Mouse (Mus musculus): Measurements from ENCODE around the gene 5330417H12Rik. TPM values are rescaled to one million over a fixed set of nuclear protein-coding genes. Genes with fewer than 3 reads are reported as not detected.

The 5330417H12Rik gene
- polyA plus RNA-seq, 1 experiment from 2014 or later = not detected

DNA sequence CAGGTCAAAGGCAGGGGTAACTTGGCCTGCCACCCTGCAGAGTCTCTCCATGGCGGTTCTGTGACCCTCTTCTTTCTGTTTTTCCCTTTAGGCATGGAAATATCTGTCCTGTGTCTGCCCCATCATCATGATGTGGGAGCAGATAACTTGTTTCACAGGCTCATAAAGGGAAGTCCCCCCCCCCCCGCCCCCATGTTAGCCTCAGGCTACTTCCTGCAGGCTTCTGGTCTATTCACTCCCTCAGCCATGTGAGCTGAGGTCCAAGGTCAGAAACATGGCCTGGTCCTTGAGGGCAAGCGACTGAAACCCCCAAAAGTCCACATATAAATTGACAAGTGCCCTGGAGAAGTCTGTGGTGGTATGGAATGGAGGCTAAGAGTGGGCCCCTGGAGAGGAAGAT, 4.8 kb downstream of the 5330417H12Rik start:
- H3K4me1 ChIP-seq = no peaks in the 10 kb centered on the region
- no peaks in the 10 kb centered on the region for H3K9me3 ChIP-seq (replicated peaks)
- no peaks in the 10 kb centered on the region for H3K27me3 ChIP-seq (replicated peaks)
- H3K27ac ChIP-seq (replicated peaks) = no peak overlapping the region
- WGBS = 83% methylated on average over 3 of the region's 3 CpGs
- H3K4me2 ChIP-seq = no peak overlapping the region
- H3K4me3 ChIP-seq (replicated peaks) = no peak overlapping the region
- H3K36me3 ChIP-seq = no peaks in the 10 kb centered on the region
- ATAC-seq (ENCODE audit: low FRiP score) = no peak
- H3K9ac ChIP-seq (replicated peaks) = no peak overlapping the region

DNA sequence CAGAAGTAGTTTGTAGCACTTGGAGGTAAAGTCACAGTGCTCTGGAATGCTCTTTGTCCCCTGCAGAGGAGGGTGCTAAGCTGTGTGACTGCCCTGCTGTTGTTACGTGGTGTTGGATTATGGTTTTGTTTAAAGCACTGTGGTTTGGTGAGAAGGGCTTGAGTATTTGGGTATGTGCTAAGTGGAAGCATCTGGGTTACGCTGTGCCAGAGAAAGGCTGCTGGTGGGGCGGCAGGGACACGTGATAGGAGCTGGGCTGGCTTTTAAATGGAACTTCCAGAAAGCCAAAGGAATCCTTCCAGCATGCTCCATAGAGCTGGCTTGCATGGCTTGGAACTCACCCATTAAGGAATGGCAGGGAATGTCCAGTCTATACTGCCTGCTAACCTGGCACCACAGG, 5.7 kb downstream of the 5330417H12Rik start:
- H3K27me3 ChIP-seq (replicated peaks) = no peaks in the 10 kb centered on the region
- H3K36me3 ChIP-seq = no peaks in the 10 kb centered on the region
- no peak overlapping the region for H3K4me2 ChIP-seq
- no peaks in the 10 kb centered on the region for H3K9me3 ChIP-seq (replicated peaks)
- no peak overlapping the region for H3K4me3 ChIP-seq (replicated peaks)
- no peak overlapping the region for H3K27ac ChIP-seq (replicated peaks)
- no peak for ATAC-seq (ENCODE audit: low FRiP score)
- no peaks in the 10 kb centered on the region for H3K4me1 ChIP-seq
- no peak overlapping the region for H3K9ac ChIP-seq (replicated peaks)
- 76% methylated on average over 4 of the region's 4 CpGs for WGBS

DNA sequence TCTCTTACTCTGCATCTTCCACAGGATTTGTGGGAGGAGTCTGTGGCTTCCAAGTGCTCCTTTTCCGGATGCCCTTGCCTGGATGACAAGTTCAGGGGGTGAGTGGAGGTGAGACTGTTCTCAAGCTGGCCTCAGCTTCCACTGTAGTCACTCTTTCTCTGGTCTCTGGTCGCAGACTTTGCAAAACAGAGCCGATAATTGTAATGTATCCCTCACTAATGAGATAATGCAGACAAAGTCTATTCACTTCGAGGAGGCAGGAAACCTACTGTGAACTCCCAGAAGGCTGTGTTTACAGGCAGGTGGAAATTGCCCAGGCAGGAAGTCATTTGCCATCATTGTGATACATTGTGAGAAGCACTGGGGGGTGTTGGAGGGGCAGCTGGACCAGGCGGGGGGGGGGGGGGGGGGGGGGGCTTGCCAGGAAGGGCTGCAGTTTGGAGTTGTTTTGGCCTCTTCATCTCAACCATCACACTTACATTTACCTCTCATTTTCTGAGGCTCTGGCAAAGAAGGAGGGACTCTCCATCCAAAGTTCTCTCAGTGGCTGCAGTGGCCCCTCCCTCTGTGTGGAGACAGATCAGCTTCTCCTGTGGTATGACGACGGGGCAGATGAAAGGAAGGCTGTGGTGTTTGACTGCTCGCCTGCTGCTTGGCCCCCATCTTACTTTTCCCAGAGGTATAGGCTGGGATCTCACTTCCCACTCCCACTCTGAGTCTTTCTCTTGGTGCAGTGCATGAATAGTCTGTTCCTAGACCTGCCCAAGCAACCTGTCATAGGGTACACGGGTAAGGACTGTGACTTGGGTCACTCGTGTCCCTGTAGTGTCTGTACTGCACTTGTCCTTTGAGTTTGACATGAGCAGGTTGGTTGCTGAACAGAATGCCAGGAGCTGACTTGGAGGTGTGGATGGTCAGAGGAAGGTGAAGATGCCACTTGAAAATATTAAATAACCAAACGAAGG, 6.7 kb downstream of the 5330417H12Rik start:
- no peaks in the 10 kb centered on the region for H3K9me3 ChIP-seq (replicated peaks)
- H3K4me2 ChIP-seq = no peak overlapping the region
- no peaks in the 10 kb centered on the region for H3K4me1 ChIP-seq
- no peaks in the 10 kb centered on the region for H3K27me3 ChIP-seq (replicated peaks)
- no peak overlapping the region for H3K27ac ChIP-seq (replicated peaks)
- H3K4me3 ChIP-seq (replicated peaks) = no peak overlapping the region
- WGBS = 32% methylated on average over 10 of the region's 11 CpGs
- H3K9ac ChIP-seq (replicated peaks) = no peak overlapping the region
- ATAC-seq (ENCODE audit: low FRiP score) = no peak
- no peaks in the 10 kb centered on the region for H3K36me3 ChIP-seq

DNA sequence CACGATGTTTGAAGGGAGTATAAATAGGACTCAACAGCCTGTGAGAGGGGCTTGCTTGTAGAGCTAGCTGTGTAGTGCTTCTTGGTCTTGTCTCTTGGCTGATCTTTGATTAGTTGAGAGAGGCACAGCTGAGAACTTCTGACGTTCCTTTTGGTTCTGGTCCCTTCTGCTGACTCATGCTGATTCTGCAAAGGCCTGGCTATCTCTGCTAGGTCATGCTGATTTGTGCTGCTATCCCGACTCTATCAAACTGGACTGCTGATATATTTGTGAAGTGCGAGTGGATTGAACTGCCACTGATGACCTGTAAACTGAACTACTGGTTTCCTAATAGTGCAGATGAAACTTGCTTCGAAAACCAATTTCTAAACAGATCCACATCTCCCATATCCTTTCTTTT, 14.1 kb downstream of the 5330417H12Rik start:
- Histone ChIP-seq H3K4me2 (no peak overlapping the region), H3K9me3 (replicated peaks) (no peaks in the 10 kb centered on the region), H3K27me3 (replicated peaks) (no peaks in the 10 kb centered on the region), H3K36me3 (no peaks in the 10 kb centered on the region), H3K9ac (replicated peaks) (no peak overlapping the region), H3K4me1 (no peaks in the 10 kb centered on the region), H3K4me3 (replicated peaks) (no peak overlapping the region), H3K27ac (replicated peaks) (no peak overlapping the region)
- WGBS = 89% methylated on average over 5 of the region's 5 CpGs
- ATAC-seq (ENCODE audit: low FRiP score) = no peak

DNA sequence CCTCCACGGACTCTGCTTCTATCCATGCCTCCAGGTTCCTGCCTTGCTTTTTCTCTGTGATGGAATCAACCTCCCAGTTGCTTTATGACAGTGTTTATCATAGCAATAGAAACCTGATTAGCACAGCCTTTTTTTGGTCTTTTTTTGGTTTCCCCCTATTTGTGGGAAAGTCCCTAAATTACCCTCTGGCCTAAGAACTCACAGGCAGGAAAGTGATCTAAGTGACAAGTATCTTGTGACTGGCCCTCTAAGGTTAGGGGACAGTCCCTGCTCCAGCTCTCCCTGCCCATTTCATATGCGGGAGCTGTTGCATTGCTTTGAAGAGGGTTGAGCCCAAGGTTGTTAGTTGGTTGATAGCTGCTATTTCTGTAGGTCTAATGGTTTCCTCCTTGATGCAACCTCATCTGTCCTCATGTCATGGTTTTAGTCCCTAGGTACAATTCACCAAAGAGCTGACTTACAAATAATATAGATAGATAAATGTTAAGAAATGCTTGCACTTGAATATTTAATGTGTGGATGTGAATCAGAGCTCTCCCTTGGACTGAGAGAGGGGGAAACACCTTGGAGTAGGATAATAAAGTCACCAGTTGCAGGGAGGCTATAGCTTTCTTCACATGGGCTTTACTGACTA, 15.2 kb downstream of the 5330417H12Rik start:
- H3K4me1 ChIP-seq = no peaks in the 10 kb centered on the region
- WGBS = 87% methylated on average over 2 of the region's 2 CpGs
- H3K36me3 ChIP-seq = no peaks in the 10 kb centered on the region
- H3K4me2 ChIP-seq = no peak overlapping the region
- ATAC-seq (ENCODE audit: low FRiP score) = no peak
- no peak overlapping the region for H3K4me3 ChIP-seq (replicated peaks)
- H3K9me3 ChIP-seq (replicated peaks) = no peaks in the 10 kb centered on the region
- H3K9ac ChIP-seq (replicated peaks) = no peak overlapping the region
- no peaks in the 10 kb centered on the region for H3K27me3 ChIP-seq (replicated peaks)
- no peak overlapping the region for H3K27ac ChIP-seq (replicated peaks)

DNA sequence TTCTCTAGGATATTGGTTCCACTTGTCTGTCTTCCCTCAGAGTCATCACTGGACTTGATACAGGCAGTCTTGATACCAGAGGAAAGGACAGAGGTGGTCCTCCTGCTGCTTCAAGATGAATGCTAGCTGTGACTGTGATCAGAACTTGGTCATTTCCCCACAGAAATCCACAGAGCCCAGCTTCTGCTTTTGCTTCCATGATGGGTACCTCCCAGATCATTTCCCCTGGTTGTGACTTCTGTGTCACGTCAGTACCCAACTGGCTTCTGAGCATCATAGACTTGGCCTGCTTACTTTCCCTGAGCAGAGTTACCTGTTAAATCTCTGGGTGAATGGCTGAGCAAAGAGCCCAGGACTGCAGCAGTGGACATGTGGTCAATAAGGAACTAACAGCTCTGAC, 17.2 kb downstream of the 5330417H12Rik start:
- H3K27me3 ChIP-seq (replicated peaks) = no peaks in the 10 kb centered on the region
- 94% methylated on average over 1 of the region's 1 CpGs for WGBS
- H3K9ac ChIP-seq (replicated peaks) = no peak overlapping the region
- no peak overlapping the region for H3K4me2 ChIP-seq
- H3K4me1 ChIP-seq = no peaks in the 10 kb centered on the region
- ATAC-seq (ENCODE audit: low FRiP score) = no peak
- no peak overlapping the region for H3K27ac ChIP-seq (replicated peaks)
- no peaks in the 10 kb centered on the region for H3K9me3 ChIP-seq (replicated peaks)
- no peaks in the 10 kb centered on the region for H3K36me3 ChIP-seq
- H3K4me3 ChIP-seq (replicated peaks) = no peak overlapping the region

DNA sequence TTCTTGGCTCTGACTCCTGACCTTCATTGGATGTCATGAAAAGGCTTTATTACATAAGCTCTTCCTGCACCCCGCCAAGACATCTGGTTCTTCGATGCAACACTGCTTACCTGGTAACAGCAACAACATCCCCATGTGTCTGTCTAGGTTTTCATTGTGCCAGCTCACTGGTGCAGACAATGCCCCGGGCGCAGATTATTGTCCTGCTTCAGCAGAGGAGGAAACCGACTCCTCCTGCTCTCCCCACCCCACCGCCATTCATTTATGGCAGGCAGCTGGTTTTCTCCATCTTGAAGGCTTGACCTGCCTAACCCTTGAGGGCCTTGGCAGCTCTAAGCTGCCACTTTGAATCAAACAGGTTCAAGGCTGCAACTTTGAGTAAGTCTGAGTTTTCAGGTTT, 22.0 kb downstream of the 5330417H12Rik start:
- Histone ChIP-seq H3K27ac (replicated peaks) (no peak overlapping the region), H3K27me3 (replicated peaks) (no peaks in the 10 kb centered on the region), H3K4me3 (replicated peaks) (no peak overlapping the region), H3K36me3 (no peaks in the 10 kb centered on the region), H3K4me1 (no peaks in the 10 kb centered on the region), H3K4me2 (no peak overlapping the region), H3K9ac (replicated peaks) (no peak overlapping the region), H3K9me3 (replicated peaks) (no peaks in the 10 kb centered on the region)
- WGBS = 60% methylated on average over 6 of the region's 6 CpGs
- ATAC-seq (ENCODE audit: low FRiP score) = no peak

DNA sequence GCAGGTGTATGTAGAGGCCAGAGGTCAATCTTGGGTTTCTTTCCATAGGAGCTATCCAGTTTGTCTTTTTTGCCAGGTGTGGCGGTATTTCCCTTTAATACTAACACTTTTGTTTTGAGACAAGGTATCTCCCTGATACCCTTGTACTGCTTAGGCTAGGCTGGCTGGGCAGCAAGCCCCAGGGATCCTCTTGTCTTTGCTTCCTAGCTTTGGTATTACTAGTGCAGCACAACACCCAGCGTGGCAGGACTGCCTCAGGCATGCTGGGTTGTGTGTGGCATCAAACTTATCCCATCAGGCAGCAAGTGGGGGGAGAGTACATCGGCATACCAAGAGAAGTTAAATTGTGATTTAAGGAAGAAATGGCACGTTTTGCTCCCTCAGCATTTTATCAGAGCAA, 22.5 kb downstream of the 5330417H12Rik start:
- H3K9me3 ChIP-seq (replicated peaks) = no peaks in the 10 kb centered on the region
- no peak overlapping the region for H3K4me2 ChIP-seq
- 87% methylated on average over 4 of the region's 4 CpGs for WGBS
- no peaks in the 10 kb centered on the region for H3K4me1 ChIP-seq
- ATAC-seq (ENCODE audit: low FRiP score) = no peak
- H3K4me3 ChIP-seq (replicated peaks) = no peak overlapping the region
- no peak overlapping the region for H3K27ac ChIP-seq (replicated peaks)
- no peaks in the 10 kb centered on the region for H3K36me3 ChIP-seq
- no peak overlapping the region for H3K9ac ChIP-seq (replicated peaks)
- H3K27me3 ChIP-seq (replicated peaks) = no peaks in the 10 kb centered on the region

DNA sequence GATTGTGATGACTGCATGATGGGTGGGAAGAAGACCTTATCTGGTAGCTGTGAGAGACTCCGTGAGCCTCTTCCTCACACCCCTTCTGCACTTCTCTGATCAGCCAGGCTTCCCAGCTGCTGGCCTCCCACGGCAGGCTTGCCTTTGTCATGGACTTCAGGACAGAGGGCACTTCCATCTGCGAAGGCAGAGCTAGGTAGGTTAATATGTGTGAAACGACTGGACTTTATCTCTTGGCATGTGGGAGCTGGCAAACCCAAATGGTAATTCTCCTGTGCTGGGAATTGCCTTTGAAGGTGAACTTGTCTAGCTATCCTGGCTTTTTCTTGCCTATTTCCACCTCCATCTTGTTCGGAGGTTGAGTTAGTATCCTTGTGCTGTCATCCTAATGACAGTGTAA, 24.3 kb downstream of the 5330417H12Rik start:
- H3K4me1 ChIP-seq = no peaks in the 10 kb centered on the region; the same call in 1 of the 2 replicates
- WGBS = 83% methylated on average over 5 of the region's 5 CpGs
- no peaks in the 10 kb centered on the region for H3K9me3 ChIP-seq (replicated peaks)
- peaks cover 5% of the 10 kb centered on the region; the same call in 1 of the 2 replicates for H3K27me3 ChIP-seq (replicated peaks)
- no peak overlapping the region for H3K4me3 ChIP-seq (replicated peaks)
- H3K27ac ChIP-seq (replicated peaks) = no peak overlapping the region
- H3K9ac ChIP-seq (replicated peaks) = no peak overlapping the region
- H3K4me2 ChIP-seq = no peak overlapping the region
- ATAC-seq (ENCODE audit: low FRiP score) = no peak
- no peaks in the 10 kb centered on the region for H3K36me3 ChIP-seq

DNA sequence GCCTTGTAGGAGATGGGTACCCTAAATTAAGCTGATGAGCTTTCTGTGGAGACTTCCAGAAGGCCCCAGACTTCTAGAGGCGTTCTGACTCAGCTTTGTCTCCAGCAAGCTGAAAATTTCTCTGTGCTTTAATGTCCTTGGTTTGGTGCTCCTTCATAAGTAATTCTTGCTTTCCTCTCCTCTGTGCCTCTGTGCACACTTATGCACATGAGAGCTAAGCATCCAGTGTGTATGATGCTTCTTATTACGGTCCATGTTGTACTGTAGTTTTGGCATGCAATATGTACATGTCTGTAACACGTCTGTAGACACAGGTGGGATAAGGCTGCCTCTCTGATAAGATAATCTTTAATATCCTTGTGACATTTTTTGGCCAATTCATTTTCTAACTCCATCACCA, 27.0 kb downstream of the 5330417H12Rik start:
- H3K36me3 ChIP-seq = no peaks in the 10 kb centered on the region
- WGBS = 90% methylated on average over 3 of the region's 3 CpGs
- no peak overlapping the region for H3K4me3 ChIP-seq (replicated peaks)
- peaks cover 10% of the 10 kb centered on the region for H3K4me1 ChIP-seq
- H3K27ac ChIP-seq (replicated peaks) = no peak overlapping the region
- H3K9ac ChIP-seq (replicated peaks) = no peak overlapping the region
- no peak overlapping the region for H3K4me2 ChIP-seq
- ATAC-seq (ENCODE audit: low FRiP score) = no peak
- no peaks in the 10 kb centered on the region for H3K9me3 ChIP-seq (replicated peaks)
- peaks cover 5% of the 10 kb centered on the region; the same call in 1 of the 2 replicates for H3K27me3 ChIP-seq (replicated peaks)

DNA sequence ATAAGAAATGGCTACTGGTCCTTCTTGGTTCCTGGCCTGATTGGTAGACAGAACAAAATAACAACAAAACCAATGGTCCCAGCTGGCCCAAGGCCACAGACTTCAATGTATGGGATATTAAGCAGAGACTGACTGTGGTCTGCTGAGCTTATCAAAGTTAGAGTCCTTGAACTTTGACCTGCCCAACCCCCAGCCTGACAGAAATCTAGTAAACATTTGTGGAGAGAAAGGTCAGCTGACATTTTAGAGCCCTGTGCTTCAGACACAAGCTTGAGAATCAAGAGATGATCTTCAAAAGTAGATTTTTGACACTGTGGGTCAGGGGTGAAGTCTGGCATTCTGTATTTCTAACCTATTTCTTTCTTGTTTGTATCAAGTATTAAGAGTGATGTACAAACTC, 28.2 kb downstream of the 5330417H12Rik start:
- H3K4me1 ChIP-seq = peaks cover 14% of the 10 kb centered on the region
- no peaks in the 10 kb centered on the region for H3K36me3 ChIP-seq
- no peak overlapping the region for H3K9ac ChIP-seq (replicated peaks)
- H3K4me3 ChIP-seq (replicated peaks) = no peak overlapping the region
- ATAC-seq (ENCODE audit: low FRiP score) = no peak
- no peak overlapping the region for H3K27ac ChIP-seq (replicated peaks)
- H3K27me3 ChIP-seq (replicated peaks) = peaks cover 5% of the 10 kb centered on the region; the same call in 1 of the 2 replicates
- no peak overlapping the region for H3K4me2 ChIP-seq
- no peaks in the 10 kb centered on the region for H3K9me3 ChIP-seq (replicated peaks)

DNA sequence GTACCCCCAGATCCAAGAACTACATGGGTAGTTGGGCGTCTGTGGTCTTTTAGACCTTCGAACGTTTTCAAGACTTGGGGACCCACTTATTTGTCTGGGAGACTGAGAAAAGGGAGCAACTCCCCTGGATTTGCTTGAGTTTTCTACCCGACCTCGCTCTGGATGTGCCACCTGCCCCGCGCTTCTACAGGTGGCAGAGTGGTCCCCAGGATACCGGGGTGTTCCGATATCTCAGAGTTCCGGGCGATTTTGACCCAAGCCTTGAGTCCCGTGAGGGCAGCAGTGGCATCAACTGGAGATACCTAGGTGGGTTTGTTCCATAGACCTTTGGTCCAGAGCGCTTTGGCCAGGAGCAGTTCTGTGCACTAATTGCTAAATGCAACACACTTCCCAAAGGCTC, 29.5 kb downstream of the 5330417H12Rik start:
- Histone ChIP-seq H3K4me2 (peak overlapping the region; percentile 100), H3K9ac (replicated peaks) (peak overlapping the region; percentile 54), H3K4me1 (peaks cover 14% of the 10 kb centered on the region), H3K36me3 (no peaks in the 10 kb centered on the region), H3K9me3 (replicated peaks) (no peaks in the 10 kb centered on the region), H3K27ac (replicated peaks) (no peak overlapping the region), H3K27me3 (replicated peaks) (peaks cover 5% of the 10 kb centered on the region; the same call in 1 of the 2 replicates), H3K4me3 (replicated peaks) (peak overlapping the region; percentile 62)
- WGBS = 12% methylated on average over 13 of the region's 13 CpGs
- no peak for ATAC-seq (ENCODE audit: low FRiP score)

Data from neural tube, embryonic 15.5 days (tissue).